Mouse (Mus musculus): Measurements from ENCODE around the gene Sec14l1. TPM values are rescaled to one million over a fixed set of nuclear protein-coding genes. Genes with fewer than 3 reads are reported as not detected.

Gene Sec14l1
- polyA plus RNA-seq, 1 experiment from 2014 or later = 60.3 TPM

GRCm38 (mm10) chr11:117123418-117124085 lies 8.6 kb downstream of the Sec14l1 start:
- H3K27ac ChIP-seq = no peak overlapping the region; the same call in 1 of the 2 replicates
- H3K9me3 ChIP-seq (replicated peaks) = no peaks in the 10 kb centered on the region
- peaks cover 75% of the 10 kb centered on the region for H3K4me1 ChIP-seq
- no peak overlapping the region for H3K4me3 ChIP-seq
- 76% methylated on average over 17 of the region's 17 CpGs for WGBS
- 0 out of 2 replicates have a peak overlapping the region, but pooled peaks have one; percentile 9 for H3K9ac ChIP-seq
- H3K36me3 ChIP-seq (ENCODE audit: poor library complexity, severe bottlenecking) = peaks cover 24% of the 10 kb centered on the region
- ATAC-seq = no peak
- no peaks in the 10 kb centered on the region for H3K27me3 ChIP-seq
- H3K4me2 ChIP-seq = peak overlapping the region; percentile 10; the same call in 1 of the 2 replicates

DNA sequence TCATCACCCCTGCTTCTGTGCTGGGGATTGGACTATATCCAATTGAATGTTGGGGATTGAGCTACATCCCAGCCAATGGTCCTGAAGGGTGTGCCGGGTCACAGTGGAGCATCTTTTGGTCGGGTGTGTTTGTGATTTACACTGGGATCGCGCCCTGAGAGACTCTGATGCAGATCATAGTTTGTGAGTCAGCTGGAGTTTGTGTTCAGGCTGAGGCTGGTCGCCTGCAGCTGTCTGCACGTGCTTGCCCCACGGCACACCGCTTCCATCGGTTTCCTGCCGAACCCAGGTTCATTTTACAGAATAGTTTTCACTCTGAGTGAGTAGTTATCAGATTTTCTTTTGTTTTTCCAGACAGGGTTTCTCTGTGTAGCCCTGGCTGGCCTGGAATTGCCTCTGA lies 9.6 kb downstream of the Sec14l1 start:
- 77% methylated on average over 10 of the region's 10 CpGs for WGBS
- ATAC-seq = no peak
- Histone ChIP-seq H3K9ac (no peak overlapping the region), H3K36me3 (ENCODE audit: poor library complexity, severe bottlenecking) (peaks cover 27% of the 10 kb centered on the region), H3K4me2 (no peak overlapping the region), H3K4me3 (no peak overlapping the region), H3K27me3 (no peaks in the 10 kb centered on the region), H3K27ac (peak overlapping the region; percentile 15; the same call in 1 of the 2 replicates), H3K4me1 (peaks cover 73% of the 10 kb centered on the region), H3K9me3 (replicated peaks) (no peaks in the 10 kb centered on the region)

- peaks cover 59% of the 10 kb centered on the region for H3K4me1 ChIP-seq
- no peak for ATAC-seq
- H3K9ac ChIP-seq = peak overlapping the region; percentile 30; the same call in 1 of the 2 replicates
- no peaks in the 10 kb centered on the region for H3K27me3 ChIP-seq
- 76% methylated on average over 13 of the region's 13 CpGs for WGBS
- H3K4me2 ChIP-seq = no peak overlapping the region
- H3K27ac ChIP-seq = peak overlapping the region; percentile 68
- peaks cover 18% of the 10 kb centered on the region for H3K36me3 ChIP-seq (ENCODE audit: poor library complexity, severe bottlenecking)
- no peak overlapping the region for H3K4me3 ChIP-seq
- no peaks in the 10 kb centered on the region for H3K9me3 ChIP-seq (replicated peaks)
Measured at GRCm38 (mm10) chr11:117127250-117127837, 12.4 kb downstream of the Sec14l1 start.

- Histone ChIP-seq H3K9me3 (replicated peaks) (no peaks in the 10 kb centered on the region), H3K4me3 (no peak overlapping the region), H3K4me2 (no peak overlapping the region; the same call in 1 of the 2 replicates), H3K27ac (peak overlapping the region; percentile 68), H3K4me1 (peaks cover 52% of the 10 kb centered on the region), H3K27me3 (no peaks in the 10 kb centered on the region), H3K9ac (peak overlapping the region; percentile 30; the same call in 1 of the 2 replicates), H3K36me3 (ENCODE audit: poor library complexity, severe bottlenecking) (peaks cover 20% of the 10 kb centered on the region)
- WGBS = 35% methylated on average over 12 of the region's 12 CpGs
- no peak for ATAC-seq
Measured at GRCm38 (mm10) chr11:117127931-117128548, 13.1 kb downstream of the Sec14l1 start.

GRCm38 (mm10) chr11:117129473-117129872 lies 14.5 kb downstream of the Sec14l1 start:
- ATAC-seq = no peak
- Histone ChIP-seq H3K4me3 (no peak overlapping the region), H3K9ac (0 out of 2 replicates have a peak overlapping the region, but pooled peaks have one; percentile 27), H3K4me1 (peaks cover 41% of the 10 kb centered on the region), H3K36me3 (ENCODE audit: poor library complexity, severe bottlenecking) (peaks cover 20% of the 10 kb centered on the region), H3K27ac (no peak overlapping the region), H3K27me3 (no peaks in the 10 kb centered on the region), H3K4me2 (no peak overlapping the region), H3K9me3 (replicated peaks) (no peaks in the 10 kb centered on the region)
- WGBS = 49% methylated on average over 11 of the region's 11 CpGs

- Histone ChIP-seq H3K4me2 (no peak overlapping the region), H3K4me1 (peaks cover 45% of the 10 kb centered on the region), H3K9ac (no peak overlapping the region), H3K36me3 (ENCODE audit: poor library complexity, severe bottlenecking) (peaks cover 20% of the 10 kb centered on the region), H3K9me3 (replicated peaks) (no peaks in the 10 kb centered on the region), H3K27me3 (no peaks in the 10 kb centered on the region), H3K27ac (no peak overlapping the region), H3K4me3 (no peak overlapping the region)
- WGBS = 47% methylated on average over 8 of the region's 8 CpGs
- ATAC-seq = no peak
Measured at GRCm38 (mm10) chr11:117130068-117130467, 15.1 kb downstream of the Sec14l1 start.

- Histone ChIP-seq H3K4me2 (no peak overlapping the region), H3K4me1 (peaks cover 53% of the 10 kb centered on the region), H3K36me3 (ENCODE audit: poor library complexity, severe bottlenecking) (peaks cover 20% of the 10 kb centered on the region), H3K9ac (no peak overlapping the region; the same call in 1 of the 2 replicates), H3K4me3 (no peak overlapping the region), H3K9me3 (replicated peaks) (no peaks in the 10 kb centered on the region), H3K27me3 (no peaks in the 10 kb centered on the region), H3K27ac (no peak overlapping the region)
- ATAC-seq = no peak
- WGBS = 50% methylated on average over 5 of the region's 5 CpGs
Measured at GRCm38 (mm10) chr11:117130888-117131287, 15.9 kb downstream of the Sec14l1 start.

- Histone ChIP-seq H3K9me3 (replicated peaks) (no peaks in the 10 kb centered on the region), H3K4me3 (no peak overlapping the region), H3K9ac (no peak overlapping the region), H3K4me1 (peaks cover 58% of the 10 kb centered on the region), H3K36me3 (ENCODE audit: poor library complexity, severe bottlenecking) (peaks cover 20% of the 10 kb centered on the region), H3K27ac (no peak overlapping the region), H3K4me2 (no peak overlapping the region), H3K27me3 (no peaks in the 10 kb centered on the region)
- WGBS = 96% methylated on average over 10 of the region's 10 CpGs
- ATAC-seq = no peak
Measured at GRCm38 (mm10) chr11:117131450-117131849, 16.5 kb downstream of the Sec14l1 start.

DNA sequence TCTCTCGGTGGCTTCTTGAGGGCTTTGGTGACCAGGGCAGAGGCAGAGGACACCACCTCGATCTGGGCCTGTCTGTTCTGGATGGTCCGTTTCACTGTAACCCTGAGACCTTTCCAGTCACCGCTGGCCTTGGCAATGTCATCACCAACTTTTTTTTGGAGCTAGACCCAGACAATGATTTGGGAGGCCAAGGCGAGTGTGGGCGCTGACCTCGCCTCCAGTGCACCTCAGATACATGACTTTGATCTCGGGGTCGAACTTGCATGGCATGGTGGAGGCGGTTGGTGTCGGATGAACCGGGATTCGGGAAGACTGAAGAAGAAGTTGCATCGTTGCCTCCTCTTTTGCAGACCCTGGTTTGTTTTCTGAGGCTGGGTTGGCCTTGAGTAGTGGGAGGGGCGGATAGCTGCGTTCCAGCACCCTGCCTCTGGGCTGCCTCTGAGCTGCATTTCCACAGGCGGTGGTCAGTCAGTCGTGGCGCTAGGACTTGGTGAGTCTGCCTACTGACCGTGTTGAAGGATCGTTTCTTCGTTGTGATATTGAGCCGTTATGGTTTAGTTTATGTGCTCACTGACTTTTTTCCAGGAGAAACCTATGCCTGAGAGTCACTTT lies 19.9 kb downstream of the Sec14l1 start:
- Histone ChIP-seq H3K27ac (no peak overlapping the region), H3K36me3 (ENCODE audit: poor library complexity, severe bottlenecking) (peaks cover 11% of the 10 kb centered on the region), H3K9me3 (replicated peaks) (no peaks in the 10 kb centered on the region), H3K4me1 (peaks cover 32% of the 10 kb centered on the region), H3K27me3 (no peaks in the 10 kb centered on the region), H3K4me2 (peak overlapping the region; percentile 40), H3K4me3 (no peak overlapping the region), H3K9ac (no peak overlapping the region)
- 56% methylated on average over 23 of the region's 23 CpGs for WGBS
- no peak for ATAC-seq

GRCm38 (mm10) chr11:117135457-117136290 lies 20.7 kb downstream of the Sec14l1 start:
- Histone ChIP-seq H3K4me1 (peaks cover 27% of the 10 kb centered on the region), H3K36me3 (ENCODE audit: poor library complexity, severe bottlenecking) (peaks cover 11% of the 10 kb centered on the region), H3K9me3 (replicated peaks) (no peaks in the 10 kb centered on the region), H3K27ac (peak overlapping the region; percentile 57), H3K27me3 (no peaks in the 10 kb centered on the region), H3K9ac (peak overlapping the region; percentile 46; the same call in 1 of the 2 replicates), H3K4me2 (peak overlapping the region; percentile 40), H3K4me3 (no peak overlapping the region)
- ATAC-seq = peak; percentile 41; the same call in 1 of the 2 replicates
- WGBS = 18% methylated on average over 17 of the region's 17 CpGs

DNA sequence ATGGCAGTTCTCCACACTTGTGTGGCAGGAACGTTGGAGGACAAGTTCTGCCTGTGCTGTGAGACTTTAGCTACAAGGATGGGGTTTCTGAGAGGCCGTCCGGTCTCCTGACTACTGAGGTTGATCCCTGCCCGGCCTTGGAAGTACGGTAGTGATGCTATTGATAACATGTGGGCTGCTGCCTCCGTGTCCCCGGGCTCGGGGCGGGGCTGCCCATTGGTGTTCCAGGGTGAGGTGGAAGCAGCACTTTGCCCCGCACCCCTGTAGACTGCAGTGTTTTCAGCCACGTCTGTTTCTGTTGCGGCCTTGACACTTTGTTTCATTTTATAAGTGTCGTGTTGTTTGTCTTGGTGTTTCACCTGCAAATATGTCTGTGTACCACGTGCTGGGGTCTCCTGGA lies 21.9 kb downstream of the Sec14l1 start:
- 93% methylated on average over 14 of the region's 14 CpGs for WGBS
- H3K9me3 ChIP-seq (replicated peaks) = no peaks in the 10 kb centered on the region
- H3K27ac ChIP-seq = no peak overlapping the region
- H3K4me3 ChIP-seq = no peak overlapping the region
- H3K27me3 ChIP-seq = no peaks in the 10 kb centered on the region
- ATAC-seq = no peak
- no peak overlapping the region for H3K4me2 ChIP-seq
- peaks cover 19% of the 10 kb centered on the region for H3K36me3 ChIP-seq (ENCODE audit: poor library complexity, severe bottlenecking)
- no peak overlapping the region for H3K9ac ChIP-seq
- peaks cover 23% of the 10 kb centered on the region for H3K4me1 ChIP-seq

Data from forebrain, embryonic 13.5 days (tissue).